Mouse (Mus musculus): ENCODE measurements around the gene Gpr152. TPM values are rescaled to one million over a fixed set of nuclear protein-coding genes. Genes with fewer than 3 reads are reported as not detected.

Gpr152 gene
- total and polyA plus RNA-seq, 3 experiments, result 0.03 TPM; not detected in 2

DNA sequence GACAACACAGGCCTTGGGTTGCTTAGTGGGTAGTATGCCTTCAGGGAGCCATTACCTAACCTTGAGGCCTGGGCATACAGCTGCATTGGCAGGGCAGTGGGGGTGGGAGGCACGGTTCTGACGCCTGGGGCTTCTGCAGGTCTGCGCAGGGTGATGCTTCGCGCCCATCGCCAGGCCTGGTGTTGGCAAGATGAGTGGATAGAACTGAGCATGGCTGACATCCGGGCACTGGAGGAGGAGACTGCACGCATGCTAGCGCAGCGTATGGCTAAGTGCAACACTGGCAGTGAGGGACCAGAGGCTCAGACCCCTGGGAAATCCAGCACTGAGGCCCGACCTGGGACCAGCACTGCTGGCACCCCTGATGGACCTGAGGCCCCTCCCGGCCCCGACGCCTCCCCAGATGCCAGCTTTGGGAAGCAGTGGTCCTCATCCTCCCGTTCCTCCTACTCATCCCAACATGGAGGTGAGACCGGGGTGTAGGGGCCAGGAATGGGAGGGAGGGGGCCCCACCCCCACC, 34.9 kb upstream of the Gpr152 start:
- no peaks in the 10 kb centered on the region for H3K9me3 ChIP-seq (replicated peaks; ENCODE audit: insufficient read depth, low read length)
- H3K9ac ChIP-seq (ENCODE audit: control insufficient read depth, low read depth, low read length, poor library complexity, severe bottlenecking), result no peak overlapping the region
- no peak for TF ChIP-seq NRF1 (IDR thresholded peaks at IDR 0.05; ENCODE audit: insufficient read depth, low read depth, low read length, poor library complexity, severe bottlenecking)
- TF ChIP-seq RCOR1 (IDR thresholded peaks at IDR 0.05; ENCODE audit: low read depth, low read length), result no peak
- TF ChIP-seq ZC3H11A (IDR thresholded peaks at IDR 0.05; ENCODE audit: low read depth, low read length), result no peak
- H3K27me3 ChIP-seq (ENCODE audit: control insufficient read depth in 1 of 2, insufficient read depth in 2 of 2, low read length in 2 of 2), result no peaks in the 10 kb centered on the region
- DNase-seq (ENCODE audit: low read depth, low spot score), result no peak
- H3K27ac ChIP-seq (ENCODE audit: control insufficient read depth, low read depth, low read length), result no peak overlapping the region
- H3K36me3 ChIP-seq (ENCODE audit: control insufficient read depth in 1 of 2, insufficient read depth in 2 of 2, low read length in 2 of 2), result no peaks in the 10 kb centered on the region
- H3K4me1 ChIP-seq (ENCODE audit: control insufficient read depth in 1 of 2, insufficient read depth in 2 of 2, low read length in 2 of 2), result peaks cover 0 to 6% of the 10 kb centered on the region in 2 experiments; a peak in 1 of 4 replicates
- peaks cover 6% of the 10 kb centered on the region for H3K79me2 ChIP-seq (ENCODE audit: control insufficient read depth, insufficient read depth, low read length, poor library complexity)
- H3K4me3 ChIP-seq (ENCODE audit: control insufficient read depth in 1 of 2, insufficient read depth in 1 of 2, low read depth in 2 of 2, low read length in 2 of 2), result no peak overlapping the region

- no peaks in the 10 kb centered on the region for H3K27me3 ChIP-seq (ENCODE audit: control insufficient read depth in 1 of 2, insufficient read depth in 2 of 2, low read length in 2 of 2)
- H3K4me3 ChIP-seq (ENCODE audit: control insufficient read depth in 1 of 2, insufficient read depth in 1 of 2, low read depth in 2 of 2, low read length in 2 of 2), result no peak overlapping the region
- no peaks in the 10 kb centered on the region for H3K4me1 ChIP-seq (ENCODE audit: control insufficient read depth in 1 of 2, insufficient read depth in 2 of 2, low read length in 2 of 2)
- TF ChIP-seq MYB (IDR thresholded peaks at IDR 0.05; ENCODE audit: low read depth, low read length), result no peak
- TF ChIP-seq NRF1 (IDR thresholded peaks at IDR 0.05; ENCODE audit: insufficient read depth, low read depth, low read length, poor library complexity, severe bottlenecking), result no peak
- no peak for TF ChIP-seq ELF1 (IDR thresholded peaks at IDR 0.05; ENCODE audit: low read depth, low read length)
- TF ChIP-seq POLR2A (IDR thresholded peaks at IDR 0.05; ENCODE audit: control insufficient read depth in 1 of 2, insufficient read depth in 1 of 2, low read depth in 1 of 2, low read length in 2 of 2, poor library complexity in 1 of 2), result no peak
- no peak for TF ChIP-seq ZC3H11A (IDR thresholded peaks at IDR 0.05; ENCODE audit: low read depth, low read length)
- no peak for TF ChIP-seq USF1 (IDR thresholded peaks at IDR 0.05; ENCODE audit: low read depth, low read length)
- TF ChIP-seq SMC3 (IDR thresholded peaks at IDR 0.05; ENCODE audit: low read depth, low read length), result no peak
- no peak for TF ChIP-seq TCF12 (IDR thresholded peaks at IDR 0.05; ENCODE audit: low read depth, low read length)
- no peak for TF ChIP-seq SIN3A (IDR thresholded peaks at IDR 0.05; ENCODE audit: low read length)
- no peak for TF ChIP-seq MYC (IDR thresholded peaks at IDR 0.05; ENCODE audit: low read depth, low read length)
- TF ChIP-seq E2F4 (IDR thresholded peaks at IDR 0.05; ENCODE audit: borderline replicate concordance, low read depth, low read length), result no peak
- no peak for TF ChIP-seq KAT2A (conservative IDR thresholded peaks at IDR 0.05; ENCODE audit: low read depth, low read length)
- no peak for TF ChIP-seq HCFC1 (IDR thresholded peaks at IDR 0.05; ENCODE audit: low read depth, low read length)
- TF ChIP-seq MEF2A (IDR thresholded peaks at IDR 0.05; ENCODE audit: extremely low read depth, insufficient replicate concordance, low read depth, low read length, poor library complexity, severe bottlenecking), result no peak
- no peak for TF ChIP-seq ZMIZ1 (IDR thresholded peaks at IDR 0.05; ENCODE audit: low read depth, low read length)
- no peaks in the 10 kb centered on the region for H3K36me3 ChIP-seq (ENCODE audit: control insufficient read depth in 1 of 2, insufficient read depth in 2 of 2, low read length in 2 of 2)
- no peak overlapping the region for H3K27ac ChIP-seq (ENCODE audit: control insufficient read depth, low read depth, low read length)
- H3K79me2 ChIP-seq (ENCODE audit: control insufficient read depth, insufficient read depth, low read length, poor library complexity), result 0 out of 2 replicates have a peak, but pooled peaks cover 1% of the 10 kb centered on the region
- H3K9ac ChIP-seq (ENCODE audit: control insufficient read depth, low read depth, low read length, poor library complexity, severe bottlenecking), result no peak overlapping the region
- no peak for DNase-seq (ENCODE audit: low read depth, low spot score)
- H3K9me3 ChIP-seq (replicated peaks; ENCODE audit: insufficient read depth, low read length), result no peaks in the 10 kb centered on the region
These were observed 32.9 kb upstream of the Gpr152 start for GRCm38 (mm10) chr19:4106654-4107053.

Data from MEL (cell line).